Mouse (Mus musculus): ENCODE measurements around the gene Per2. TPM values are rescaled to one million over a fixed set of nuclear protein-coding genes. Genes with fewer than 3 reads are reported as not detected.

The Per2 gene
- polyA plus RNA-seq, 1 experiment = 3.7 TPM

DNA sequence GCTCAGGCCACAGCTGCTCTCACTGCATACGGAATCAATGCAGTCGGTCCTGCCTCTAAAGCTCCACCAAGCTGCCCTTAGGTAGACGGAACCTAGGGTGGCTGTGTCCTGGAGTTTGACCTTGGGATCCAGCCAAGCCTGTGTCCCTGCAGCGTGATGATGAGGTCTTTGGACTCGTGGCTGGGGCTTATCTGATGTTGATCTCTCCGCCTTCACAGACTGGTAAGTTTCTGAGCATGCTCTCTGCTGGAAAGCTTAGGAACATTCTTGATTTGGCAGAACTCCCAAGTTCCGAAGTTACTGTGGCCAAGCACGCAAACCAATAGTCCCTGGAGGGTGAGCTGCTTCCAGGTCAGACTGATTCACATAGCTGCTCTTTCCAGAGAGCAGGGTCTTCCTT is 13.1 kb downstream of the Per2 start:
- Histone ChIP-seq H3K27ac (ENCODE audit: insufficient read depth, low read length) (no peak overlapping the region), H3K27me3 (ENCODE audit: control insufficient read depth, insufficient read depth, low read length) (no peaks in the 10 kb centered on the region), H3K4me1 (ENCODE audit: control insufficient read depth, insufficient read depth, insufficient read length) (no peaks in the 10 kb centered on the region), H3K36me3 (ENCODE audit: control insufficient read depth, insufficient read depth, low read length) (peaks cover 7% of the 10 kb centered on the region), H3K4me3 (ENCODE audit: extremely low read depth, insufficient read depth, insufficient read length) (no peak overlapping the region)
- 86% methylated on average over 8 of the region's 8 CpGs for WGBS
- no peak for DNase-seq (ENCODE audit: low read depth in 1 of 2, low spot score in 2 of 2)
- TF ChIP-seq POLR2A (IDR thresholded peaks at IDR 0.05; ENCODE audit: low read depth, low read length) (no peak), CTCF (IDR thresholded peaks at IDR 0.05; ENCODE audit: extremely low read depth, insufficient read depth, insufficient read length, insufficient replicate concordance) (no peak)

DNA sequence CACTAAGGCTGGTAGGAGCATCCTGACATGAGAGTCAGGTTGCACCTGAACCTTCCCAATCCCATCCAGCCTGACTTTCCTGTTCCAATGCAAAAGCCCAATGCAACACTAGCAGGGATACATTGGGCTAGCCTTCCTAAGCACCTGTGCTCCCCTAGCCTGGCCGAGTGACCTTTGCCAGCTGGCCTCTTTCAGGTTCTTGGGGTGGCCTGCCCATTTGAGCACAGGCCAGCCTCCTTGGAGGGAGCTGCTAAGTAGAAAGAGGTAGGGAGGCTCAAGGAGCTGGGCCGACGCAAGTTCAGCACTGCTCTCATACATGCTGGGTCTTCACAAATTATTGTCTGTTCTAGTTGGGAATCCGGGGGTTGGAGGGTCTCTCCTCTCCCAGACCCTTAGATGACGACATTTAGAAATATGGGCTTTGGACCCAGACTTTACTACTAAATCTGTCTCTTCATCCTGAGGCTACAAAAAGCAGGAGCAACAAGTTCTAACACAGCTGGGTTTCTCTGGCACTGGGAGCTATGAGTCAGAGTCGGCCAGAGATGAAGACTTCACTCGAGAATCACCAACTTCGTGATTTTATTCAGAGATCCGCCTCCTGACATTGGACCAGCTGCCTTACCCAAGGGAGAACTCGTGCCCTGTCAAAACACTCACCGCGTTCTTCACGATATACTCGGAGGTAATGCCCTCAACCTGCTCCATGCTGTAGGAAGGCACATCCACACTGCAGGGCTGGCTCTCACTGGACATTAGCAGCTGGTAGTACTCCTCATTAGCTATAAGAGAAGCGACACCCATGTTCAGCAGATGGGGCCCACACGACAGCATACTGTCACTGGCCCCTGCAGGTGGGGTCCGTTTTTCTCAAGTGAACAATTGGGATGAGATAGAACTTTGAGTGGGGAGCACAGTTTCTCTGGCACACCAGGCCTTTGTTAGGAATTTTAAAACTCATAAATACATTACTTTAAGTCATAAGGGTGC is 14.0 kb downstream of the Per2 start:
- WGBS = 92% methylated on average over 17 of the region's 17 CpGs
- Histone ChIP-seq H3K36me3 (ENCODE audit: control insufficient read depth, insufficient read depth, low read length) (peaks cover 8% of the 10 kb centered on the region), H3K4me3 (ENCODE audit: extremely low read depth, insufficient read depth, insufficient read length) (no peak overlapping the region), H3K27me3 (ENCODE audit: control insufficient read depth, insufficient read depth, low read length) (no peaks in the 10 kb centered on the region), H3K4me1 (ENCODE audit: control insufficient read depth, insufficient read depth, insufficient read length) (no peaks in the 10 kb centered on the region), H3K27ac (ENCODE audit: insufficient read depth, low read length) (no peak overlapping the region)
- TF ChIP-seq POLR2A (IDR thresholded peaks at IDR 0.05; ENCODE audit: low read depth, low read length) (no peak), CTCF (IDR thresholded peaks at IDR 0.05; ENCODE audit: extremely low read depth, insufficient read depth, insufficient read length, insufficient replicate concordance) (no peak)
- DNase-seq (ENCODE audit: low read depth in 1 of 2, low spot score in 2 of 2) = no peak

DNA sequence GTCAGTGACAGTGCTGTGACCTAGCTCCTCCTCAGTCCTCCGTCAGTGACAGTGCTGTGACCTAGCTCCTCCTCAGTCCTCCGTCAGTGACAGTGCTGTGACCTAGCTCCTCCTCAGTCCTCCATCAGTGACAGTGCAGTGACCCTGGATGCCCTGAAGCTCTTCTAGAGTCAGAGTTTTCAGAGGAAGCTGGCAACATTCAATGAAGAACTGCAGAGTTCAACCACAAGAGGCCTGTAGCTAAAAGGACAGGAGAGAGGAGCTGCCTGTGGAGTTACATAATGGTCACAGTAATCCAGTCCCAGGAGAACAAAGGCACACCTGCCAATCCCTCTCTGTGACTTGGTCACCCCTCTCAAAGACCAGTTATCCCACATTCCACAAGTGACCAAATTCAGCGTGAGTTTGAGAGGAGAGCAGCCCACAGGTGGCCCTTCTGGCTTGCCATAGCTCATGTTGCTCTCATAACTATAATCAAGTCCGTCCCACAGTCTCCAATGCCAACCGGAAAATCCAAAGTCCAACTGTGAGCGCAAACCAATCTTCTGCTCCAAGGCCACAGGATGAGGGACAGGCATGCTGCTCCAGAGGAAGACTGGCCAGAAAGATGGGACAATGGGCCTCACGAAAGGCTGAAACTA is 16.7 kb downstream of the Per2 start:
- DNase-seq (ENCODE audit: low read depth in 1 of 2, low spot score in 2 of 2) = no peak
- no peak overlapping the region for H3K4me3 ChIP-seq (ENCODE audit: extremely low read depth, insufficient read depth, insufficient read length)
- peaks cover 2% of the 10 kb centered on the region; the same call in 1 of the 2 replicates for H3K36me3 ChIP-seq (ENCODE audit: control insufficient read depth, insufficient read depth, low read length)
- H3K27me3 ChIP-seq (ENCODE audit: control insufficient read depth, insufficient read depth, low read length) = no peaks in the 10 kb centered on the region
- no peaks in the 10 kb centered on the region for H3K4me1 ChIP-seq (ENCODE audit: control insufficient read depth, insufficient read depth, insufficient read length)
- TF ChIP-seq POLR2A (IDR thresholded peaks at IDR 0.05; ENCODE audit: low read depth, low read length) = no peak
- TF ChIP-seq CTCF (IDR thresholded peaks at IDR 0.05; ENCODE audit: extremely low read depth, insufficient read depth, insufficient read length, insufficient replicate concordance) = no peak
- H3K27ac ChIP-seq (ENCODE audit: insufficient read depth, low read length) = no peak overlapping the region
- 89% methylated on average over 7 of the region's 7 CpGs for WGBS

DNA sequence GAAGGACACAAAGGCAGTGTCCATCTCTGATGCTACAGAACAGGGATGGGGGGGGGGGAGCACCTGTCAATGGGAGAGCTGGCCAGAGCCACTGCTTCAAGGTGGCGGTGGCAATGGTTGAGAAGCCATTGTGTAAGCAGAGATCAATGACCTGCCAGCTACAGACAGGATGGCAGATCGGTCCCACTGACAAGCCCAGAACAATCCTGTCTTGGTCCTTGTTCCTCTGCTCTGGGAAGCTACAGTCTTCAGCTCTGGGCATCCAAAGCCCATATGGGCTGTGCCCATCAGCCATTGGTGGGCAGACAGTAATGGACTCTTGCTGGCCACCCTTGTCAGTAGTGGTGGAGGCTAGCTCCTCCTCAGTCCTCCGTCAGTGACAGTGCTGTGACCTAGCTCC is 17.3 kb downstream of the Per2 start:
- Histone ChIP-seq H3K27ac (ENCODE audit: insufficient read depth, low read length) (no peak overlapping the region), H3K4me3 (ENCODE audit: extremely low read depth, insufficient read depth, insufficient read length) (no peak overlapping the region), H3K27me3 (ENCODE audit: control insufficient read depth, insufficient read depth, low read length) (no peaks in the 10 kb centered on the region), H3K4me1 (ENCODE audit: control insufficient read depth, insufficient read depth, insufficient read length) (no peaks in the 10 kb centered on the region), H3K36me3 (ENCODE audit: control insufficient read depth, insufficient read depth, low read length) (0 out of 2 replicates have a peak, but pooled peaks cover 1% of the 10 kb centered on the region)
- TF ChIP-seq CTCF (IDR thresholded peaks at IDR 0.05; ENCODE audit: extremely low read depth, insufficient read depth, insufficient read length, insufficient replicate concordance) (no peak), POLR2A (IDR thresholded peaks at IDR 0.05; ENCODE audit: low read depth, low read length) (no peak)
- no peak for DNase-seq (ENCODE audit: low read depth in 1 of 2, low spot score in 2 of 2)
- 92% methylated on average over 3 of the region's 3 CpGs for WGBS

DNA sequence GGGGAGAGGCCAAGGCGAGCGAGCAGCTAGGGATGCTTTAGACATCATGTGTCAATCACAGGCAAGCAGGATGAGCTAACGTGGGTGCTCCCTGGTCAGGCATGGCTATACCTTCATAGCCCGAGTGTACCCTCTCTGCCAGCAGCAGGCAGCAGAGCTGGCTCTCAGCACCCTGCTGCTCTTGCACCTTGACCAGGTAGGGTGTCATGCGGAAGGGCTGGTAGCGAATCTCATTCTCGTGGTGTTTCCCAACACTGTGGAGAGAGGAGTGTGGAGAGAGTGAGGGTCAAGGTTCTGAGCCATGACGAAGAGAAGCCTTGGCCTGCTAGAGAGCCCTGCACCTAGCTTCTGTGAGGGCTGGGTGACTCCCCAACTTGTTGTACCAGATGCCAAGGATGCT is 19.3 kb downstream of the Per2 start:
- 92% methylated on average over 8 of the region's 8 CpGs for WGBS
- Histone ChIP-seq H3K27ac (ENCODE audit: insufficient read depth, low read length) (no peak overlapping the region), H3K27me3 (ENCODE audit: control insufficient read depth, insufficient read depth, low read length) (no peaks in the 10 kb centered on the region), H3K4me1 (ENCODE audit: control insufficient read depth, insufficient read depth, insufficient read length) (peaks cover 3% of the 10 kb centered on the region), H3K36me3 (ENCODE audit: control insufficient read depth, insufficient read depth, low read length) (0 out of 2 replicates have a peak, but pooled peaks cover 1% of the 10 kb centered on the region), H3K4me3 (ENCODE audit: extremely low read depth, insufficient read depth, insufficient read length) (no peak overlapping the region)
- DNase-seq (ENCODE audit: low read depth in 1 of 2, low spot score in 2 of 2) = no peak
- TF ChIP-seq POLR2A (IDR thresholded peaks at IDR 0.05; ENCODE audit: low read depth, low read length) = no peak
- TF ChIP-seq CTCF (IDR thresholded peaks at IDR 0.05; ENCODE audit: extremely low read depth, insufficient read depth, insufficient read length, insufficient replicate concordance) = no peak

DNA sequence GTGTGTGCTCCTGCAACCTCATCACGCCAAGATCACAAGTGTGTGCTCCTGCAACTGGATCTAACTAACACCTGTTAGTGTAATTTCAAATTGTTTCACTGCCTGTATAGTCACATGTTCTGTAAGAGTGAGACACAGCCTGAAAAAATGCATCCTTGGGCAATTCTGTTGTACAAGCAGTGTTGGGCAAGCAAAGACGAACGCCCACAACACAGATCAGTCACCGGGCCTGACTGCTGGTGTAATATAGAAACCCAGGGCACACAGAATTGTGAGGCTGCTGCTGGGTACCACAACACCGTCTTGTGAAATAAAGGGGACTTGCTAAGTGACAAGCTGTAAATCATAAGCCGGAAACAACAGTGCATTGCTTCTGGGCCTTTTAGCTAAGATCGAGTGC is 21.6 kb downstream of the Per2 start:
- TF ChIP-seq POLR2A (IDR thresholded peaks at IDR 0.05; ENCODE audit: low read depth, low read length) (no peak), CTCF (IDR thresholded peaks at IDR 0.05; ENCODE audit: extremely low read depth, insufficient read depth, insufficient read length, insufficient replicate concordance) (no peak)
- WGBS = 80% methylated on average over 7 of the region's 7 CpGs
- no peak overlapping the region for H3K4me3 ChIP-seq (ENCODE audit: extremely low read depth, insufficient read depth, insufficient read length)
- no peaks in the 10 kb centered on the region for H3K27me3 ChIP-seq (ENCODE audit: control insufficient read depth, insufficient read depth, low read length)
- H3K4me1 ChIP-seq (ENCODE audit: control insufficient read depth, insufficient read depth, insufficient read length) = peaks cover 3% of the 10 kb centered on the region
- no peak for DNase-seq (ENCODE audit: low read depth in 1 of 2, low spot score in 2 of 2)
- no peak overlapping the region for H3K27ac ChIP-seq (ENCODE audit: insufficient read depth, low read length)
- H3K36me3 ChIP-seq (ENCODE audit: control insufficient read depth, insufficient read depth, low read length) = 0 out of 2 replicates have a peak, but pooled peaks cover 1% of the 10 kb centered on the region

Data from spleen, adult 2 months (tissue).